ENCODE assay signal across 9 mouse cellular contexts in genomic region chr4:149415651-149416169, GRCm38 (mm10). TPM values are rescaled to one million over a fixed set of nuclear protein-coding genes. Genes with fewer than 3 reads are reported as not detected.
DNase-seq lines count a peak whose midpoint lies in the region; ATAC-seq lines count a peak whose summit lies in the region.
"Had no signal": no experiment of that assay in that cellular context is flagged by ENCODE, and none has a peak within 500 bp of the region (broad histone marks: within the 10 kb centered on the region; RNA-seq: fewer than 3 reads in every experiment).

No protein-coding gene starts in this region.

- no peak overlapping the region for H3K4me3 ChIP-seq in hindbrain, embryonic 15.5 days
- H3K4me3 ChIP-seq in limb, embryonic 13.5 days: no peak overlapping the region

- no peaks in the 10 kb centered on the region for H3K27me3 ChIP-seq in hindbrain, embryonic 15.5 days
- no peaks in the 10 kb centered on the region for H3K27me3 ChIP-seq in limb, embryonic 13.5 days

- DNase-seq in frontal cortex, adult 2 months (ENCODE audit: extremely low spot score in 1 of 2, low spot score in 1 of 2): no peak
- peak; percentile 24 for DNase-seq in R1 (ENCODE audit: low read depth, low spot score)
- no peak for DNase-seq in adrenal gland, adult 8-10 months
- no peak for DNase-seq in adrenal gland, postnatal 4 days (ENCODE audit: low spot score in 2 of 2)
- no peak for DNase-seq in frontal cortex, postnatal 14 days (ENCODE audit: low spot score in 2 of 2)

- H3K36me3 ChIP-seq in hindbrain, embryonic 15.5 days: no peaks in the 10 kb centered on the region
- H3K36me3 ChIP-seq in limb, embryonic 13.5 days: peaks cover 7% of the 10 kb centered on the region

- H3K4me2 ChIP-seq in hindbrain, embryonic 15.5 days: no peak overlapping the region
- peak overlapping the region; percentile 40 for H3K4me2 ChIP-seq in limb, embryonic 13.5 days (replicated peaks)

- H3K9me3 ChIP-seq in hindbrain, embryonic 15.5 days: no peaks in the 10 kb centered on the region
- H3K9me3 ChIP-seq in limb, embryonic 13.5 days: no peaks in the 10 kb centered on the region

- no peak overlapping the region; the same call in 1 of the 2 replicates for H3K27ac ChIP-seq in hindbrain, embryonic 15.5 days (replicated peaks)
- H3K27ac ChIP-seq in limb, embryonic 13.5 days: peak overlapping the region; percentile 48; the same call in 1 of the 2 replicates
- H3K27ac ChIP-seq: macrophage had no signal

- H3K9ac ChIP-seq in hindbrain, embryonic 15.5 days: no peak overlapping the region
- H3K9ac ChIP-seq in limb, embryonic 13.5 days: peak overlapping the region; percentile 27

- WGBS in hindbrain, embryonic 15.5 days: 28% methylated on average over 13 of the region's 13 CpGs
- 11% methylated on average over 13 of the region's 13 CpGs for WGBS in limb, embryonic 13.5 days

- peak; percentile 72; the same call in 1 of the 2 replicates for ATAC-seq in frontal cortex, adult (ENCODE audit: low TSS enrichment)
- 0 out of 2 replicates have a peak, but pooled peaks have one; percentile 23 for ATAC-seq in hindbrain, embryonic 15.5 days (ENCODE audit: low FRiP score, low read depth)
- ATAC-seq in limb, embryonic 13.5 days (ENCODE audit: low FRiP score, low read depth): peak; percentile 58; the same call in 1 of the 2 replicates

- peaks cover 46% of the 10 kb centered on the region for H3K4me1 ChIP-seq in hindbrain, embryonic 15.5 days (replicated peaks)
- H3K4me1 ChIP-seq in limb, embryonic 13.5 days: peaks cover 48% of the 10 kb centered on the region

RNA-seq across cellular contexts. Expression of gene Ube4b, which starts 10.8 kb away (rescaled TPM):
- polyA plus RNA-seq in frontal cortex, adult 2 months (2012; rRNA removed): 95.4 and 101 TPM in 2 replicates
- polyA plus RNA-seq in hindbrain, embryonic 15.5 days (2015; fragmentation: Nextera tagmentation; extraction: Ambion mirVana): 57.5 and 63.6 TPM in 2 replicates
- polyA plus RNA-seq in limb, embryonic 13.5 days (2015; fragmentation: Nextera tagmentation; extraction: Ambion mirVana): 47.5 and 53.9 TPM in 2 replicates
- 100 to 1,000 TPM in 1 of 4 experiments, 10 to 100 TPM in 3; 77.8 to 102 (median 91.0) TPM for total RNA-seq in adrenal gland, adult 8-10 months (2022)
- total RNA-seq in adrenal gland, postnatal 4 days (2021): 10 to 100 TPM; 89.1 to 92.6 TPM

RNA-seq across cellular contexts. Expression of gene Rbp7, which starts 39.1 kb away (rescaled TPM):
- 0.67 and 0.82 TPM in 2 replicates for polyA plus RNA-seq in frontal cortex, adult 2 months (2012; rRNA removed)
- polyA plus RNA-seq in hindbrain, embryonic 15.5 days (2015; fragmentation: Nextera tagmentation; extraction: Ambion mirVana): not detected in 2 replicates
- 0.37 and 0.41 TPM in 2 replicates for polyA plus RNA-seq in limb, embryonic 13.5 days (2015; fragmentation: Nextera tagmentation; extraction: Ambion mirVana)
- 10 to 100 TPM in 1 of 4 experiments, 1 to 10 TPM in 3; 3.0 to 12.9 (median 7.2) TPM for total RNA-seq in adrenal gland, adult 8-10 months (2022)
- 10 to 100 TPM; 12.6 to 19.8 TPM for total RNA-seq in adrenal gland, postnatal 4 days (2021)
- polyA plus RNA-seq: macrophage had no signal
